Mouse (Mus musculus): ENCODE data around the gene Mmp3. TPM values are rescaled to one million over a fixed set of nuclear protein-coding genes. Genes with fewer than 3 reads are reported as not detected.
"Not testable (repeated sequence)": the region's sequence is repeated elsewhere in the genome, so short reads cannot be mapped to it uniquely, and the experiment has no call there.

Gene Mmp3
- not detected in 2 replicates for polyA plus RNA-seq (2012; rRNA removed)

DNA sequence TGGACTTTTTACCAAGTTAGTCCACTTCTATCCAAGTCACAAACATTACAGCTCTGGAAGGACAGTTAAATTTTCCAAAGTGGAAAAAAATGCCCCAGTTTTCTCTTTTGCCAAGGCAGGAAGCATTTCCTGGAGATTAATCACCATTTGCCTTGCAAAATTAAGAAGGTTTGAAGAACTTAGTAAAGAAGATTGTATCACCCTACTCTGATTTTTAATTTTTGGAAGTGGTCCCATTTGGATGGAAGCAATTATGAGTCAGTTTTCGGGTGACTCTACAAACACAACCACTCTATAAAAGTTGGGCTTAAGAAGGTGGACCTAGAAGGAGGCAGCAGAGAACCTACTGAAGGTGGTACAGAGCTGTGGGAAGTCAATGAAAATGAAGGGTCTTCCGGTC lies at the start of gene Mmp3:
Gene Mmp3, plus strand, starts transcription at position 301 of the 400 bp plus-strand sequence.
- Histone ChIP-seq H3K36me3 (ENCODE audit: control insufficient read depth, insufficient read depth, low read length) (no peaks in the 10 kb centered on the region), H3K27ac (ENCODE audit: control insufficient read depth, insufficient read depth, low read depth, low read length) (no peak within 1 kb of the TSS), H3K27me3 (ENCODE audit: control insufficient read depth, insufficient read depth, low read length) (no peaks in the 10 kb centered on the region), H3K4me1 (ENCODE audit: control insufficient read depth, insufficient read depth, low read length) (no peaks in the 10 kb centered on the region), H3K4me3 (ENCODE audit: control insufficient read depth, low read depth, low read length) (no peak within 1 kb of the TSS)
- no peak for TF ChIP-seq POLR2A (IDR thresholded peaks at IDR 0.05; ENCODE audit: control insufficient read depth, low read depth, low read length)
- TF ChIP-seq CTCF (IDR thresholded peaks at IDR 0.05; ENCODE audit: control insufficient read depth, insufficient read depth, insufficient replicate concordance, low read depth, low read length) = no peak

- H3K27me3 ChIP-seq (ENCODE audit: control insufficient read depth, insufficient read depth, low read length); H3K36me3 ChIP-seq (ENCODE audit: control insufficient read depth, insufficient read depth, low read length); H3K4me3 ChIP-seq (ENCODE audit: control insufficient read depth, low read depth, low read length); H3K4me1 ChIP-seq (ENCODE audit: control insufficient read depth, insufficient read depth, low read length); H3K27ac ChIP-seq (ENCODE audit: control insufficient read depth, insufficient read depth, low read depth, low read length): not testable (repeated sequence)
These were observed 49.1 kb upstream of the Mmp3 start for GRCm38 (mm10) chr9:7396556-7396955.

- Histone ChIP-seq H3K27ac (ENCODE audit: control insufficient read depth, insufficient read depth, low read depth, low read length) (no peak overlapping the region), H3K4me3 (ENCODE audit: control insufficient read depth, low read depth, low read length) (no peak overlapping the region), H3K27me3 (ENCODE audit: control insufficient read depth, insufficient read depth, low read length) (no peaks in the 10 kb centered on the region), H3K36me3 (ENCODE audit: control insufficient read depth, insufficient read depth, low read length) (no peaks in the 10 kb centered on the region), H3K4me1 (ENCODE audit: control insufficient read depth, insufficient read depth, low read length) (no peaks in the 10 kb centered on the region)
- TF ChIP-seq CTCF (IDR thresholded peaks at IDR 0.05; ENCODE audit: control insufficient read depth, insufficient read depth, insufficient replicate concordance, low read depth, low read length) (no peak), POLR2A (IDR thresholded peaks at IDR 0.05; ENCODE audit: control insufficient read depth, low read depth, low read length) (no peak)
These were observed 7.7 kb downstream of the Mmp3 start for GRCm38 (mm10) chr9:7453302-7453701.

DNA sequence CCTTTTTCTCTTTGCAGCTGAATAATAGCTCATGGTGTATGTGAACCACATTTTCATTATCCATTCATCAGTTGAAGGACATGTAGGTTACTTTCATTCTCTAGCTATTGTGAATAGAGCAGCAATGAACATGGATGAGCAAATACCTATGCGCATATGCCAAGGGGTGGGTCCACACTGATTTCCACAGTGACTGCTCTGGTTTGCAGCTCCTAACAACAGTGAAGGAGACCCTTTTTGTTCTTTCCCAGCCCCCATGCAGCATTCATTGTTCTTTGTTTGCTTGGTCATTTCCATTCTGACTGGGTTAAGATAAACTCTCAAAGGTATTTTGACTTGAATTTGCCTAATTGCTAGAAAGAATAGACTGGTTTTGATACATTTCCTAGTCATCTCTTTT lies 24.6 kb downstream of the Mmp3 start:
- no peak overlapping the region for H3K4me3 ChIP-seq (ENCODE audit: control insufficient read depth, low read depth, low read length)
- TF ChIP-seq POLR2A (IDR thresholded peaks at IDR 0.05; ENCODE audit: control insufficient read depth, low read depth, low read length) (no peak), CTCF (IDR thresholded peaks at IDR 0.05; ENCODE audit: control insufficient read depth, insufficient read depth, insufficient replicate concordance, low read depth, low read length) (no peak)
- no peak overlapping the region for H3K27ac ChIP-seq (ENCODE audit: control insufficient read depth, insufficient read depth, low read depth, low read length)
- H3K36me3 ChIP-seq (ENCODE audit: control insufficient read depth, insufficient read depth, low read length) = no peaks in the 10 kb centered on the region
- H3K4me1 ChIP-seq (ENCODE audit: control insufficient read depth, insufficient read depth, low read length) = no peaks in the 10 kb centered on the region
- no peaks in the 10 kb centered on the region for H3K27me3 ChIP-seq (ENCODE audit: control insufficient read depth, insufficient read depth, low read length)

DNA sequence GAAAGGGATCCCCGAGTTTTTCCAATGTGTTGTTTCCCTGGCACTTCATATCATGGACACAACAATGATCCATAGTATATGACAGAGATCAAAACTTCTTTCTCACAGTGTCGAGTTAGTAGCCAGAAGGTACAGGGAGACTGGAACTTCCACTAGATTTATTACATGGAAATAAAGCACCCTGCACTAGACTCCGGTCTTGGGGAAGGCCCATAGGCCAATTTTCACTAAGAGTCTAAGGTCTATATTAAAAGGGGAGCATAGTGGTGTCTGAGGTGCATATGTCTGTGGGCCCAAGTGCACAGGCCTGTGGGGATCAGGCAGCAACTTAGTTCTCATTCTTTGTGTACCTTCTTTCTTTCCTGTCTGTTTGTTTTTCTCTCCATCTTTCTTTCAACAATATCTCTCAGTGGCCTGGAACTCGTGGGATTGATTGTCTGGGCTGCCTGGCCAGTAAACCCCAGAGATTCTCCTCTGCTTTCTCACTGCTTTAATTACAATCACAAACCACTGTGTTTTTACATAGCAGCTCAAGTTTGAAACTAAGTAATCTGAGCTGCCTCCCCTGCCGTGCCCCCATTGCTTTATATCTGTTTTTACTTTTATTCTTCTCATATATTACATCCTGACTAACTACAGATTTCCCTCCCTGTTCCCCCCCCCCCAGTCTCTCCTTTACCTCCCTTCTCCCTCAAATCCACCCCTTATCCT lies 38.2 kb downstream of the Mmp3 start:
- Histone ChIP-seq H3K27ac (ENCODE audit: control insufficient read depth, insufficient read depth, low read depth, low read length) (no peak overlapping the region), H3K4me3 (ENCODE audit: control insufficient read depth, low read depth, low read length) (no peak overlapping the region), H3K36me3 (ENCODE audit: control insufficient read depth, insufficient read depth, low read length) (no peaks in the 10 kb centered on the region), H3K27me3 (ENCODE audit: control insufficient read depth, insufficient read depth, low read length) (no peaks in the 10 kb centered on the region), H3K4me1 (ENCODE audit: control insufficient read depth, insufficient read depth, low read length) (no peaks in the 10 kb centered on the region)
- TF ChIP-seq CTCF (IDR thresholded peaks at IDR 0.05; ENCODE audit: control insufficient read depth, insufficient read depth, insufficient replicate concordance, low read depth, low read length) (no peak), POLR2A (IDR thresholded peaks at IDR 0.05; ENCODE audit: control insufficient read depth, low read depth, low read length) (no peak)

GRCm38 (mm10) chr9:7501138-7501537 lies 55.5 kb downstream of the Mmp3 start:
- no peaks in the 10 kb centered on the region for H3K36me3 ChIP-seq (ENCODE audit: control insufficient read depth, insufficient read depth, low read length)
- H3K27ac ChIP-seq (ENCODE audit: control insufficient read depth, insufficient read depth, low read depth, low read length) = no peak overlapping the region
- no peak overlapping the region for H3K4me3 ChIP-seq (ENCODE audit: control insufficient read depth, low read depth, low read length)
- no peaks in the 10 kb centered on the region for H3K27me3 ChIP-seq (ENCODE audit: control insufficient read depth, insufficient read depth, low read length)
- TF ChIP-seq POLR2A (IDR thresholded peaks at IDR 0.05; ENCODE audit: control insufficient read depth, low read depth, low read length) (no peak), CTCF (IDR thresholded peaks at IDR 0.05; ENCODE audit: control insufficient read depth, insufficient read depth, insufficient replicate concordance, low read depth, low read length) (no peak)
- H3K4me1 ChIP-seq (ENCODE audit: control insufficient read depth, insufficient read depth, low read length) = no peaks in the 10 kb centered on the region

DNA sequence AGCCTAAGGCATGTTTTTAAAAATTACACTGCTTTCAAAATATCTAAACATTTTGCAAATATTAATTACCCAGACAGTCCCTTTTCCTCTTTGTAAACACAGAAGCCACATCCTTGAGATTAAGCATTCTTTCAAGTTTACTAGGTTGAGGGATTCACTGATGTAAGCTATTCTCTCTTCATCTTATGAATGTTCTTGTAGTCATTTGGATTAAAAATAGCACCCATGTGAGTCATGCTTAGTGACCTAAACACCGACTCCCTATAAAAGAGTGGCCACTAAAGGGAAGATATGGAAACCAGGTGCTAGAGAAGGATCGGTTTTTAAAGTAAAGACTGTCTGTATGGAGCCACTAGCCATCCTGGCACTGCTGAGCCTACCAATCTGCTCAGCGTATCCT lies 56.4 kb downstream of the Mmp3 start, which contains the start of gene Mmp10:
Gene Mmp10, plus strand, starts transcription at position 302 of the 400 bp plus-strand sequence.
- H3K27me3 ChIP-seq (ENCODE audit: control insufficient read depth, insufficient read depth, low read length) = no peaks in the 10 kb centered on the region
- H3K4me1 ChIP-seq (ENCODE audit: control insufficient read depth, insufficient read depth, low read length) = no peaks in the 10 kb centered on the region
- no peaks in the 10 kb centered on the region for H3K36me3 ChIP-seq (ENCODE audit: control insufficient read depth, insufficient read depth, low read length)
- no peak within 1 kb of the TSS for H3K27ac ChIP-seq (ENCODE audit: control insufficient read depth, insufficient read depth, low read depth, low read length)
- H3K4me3 ChIP-seq (ENCODE audit: control insufficient read depth, low read depth, low read length) = no peak within 1 kb of the TSS
- no peak for TF ChIP-seq CTCF (IDR thresholded peaks at IDR 0.05; ENCODE audit: control insufficient read depth, insufficient read depth, insufficient replicate concordance, low read depth, low read length)
- no peak for TF ChIP-seq POLR2A (IDR thresholded peaks at IDR 0.05; ENCODE audit: control insufficient read depth, low read depth, low read length)

Other genes with a start within 250 kb of the Mmp3 start
- gene Mmp13, start 173.3 kb upstream of the Mmp3 start, polyA plus RNA-seq (2012; rRNA removed) = not detected in 2 replicates
- not detected in 2 replicates for gene Mmp12, start 101.4 kb upstream of the Mmp3 start, polyA plus RNA-seq (2012; rRNA removed)
- not detected in 2 replicates for gene Mmp1b, start 57.8 kb upstream of the Mmp3 start, polyA plus RNA-seq (2012; rRNA removed)
- gene Mmp10, start 56.5 kb downstream of the Mmp3 start, polyA plus RNA-seq (2012; rRNA removed) = not detected in 2 replicates
- not detected in 2 replicates for gene Mmp8, start 112.6 kb downstream of the Mmp3 start, polyA plus RNA-seq (2012; rRNA removed)
- not detected in 2 replicates for gene Mmp27, start 125.6 kb downstream of the Mmp3 start, polyA plus RNA-seq (2012; rRNA removed)
- gene Mmp20, start 182.4 kb downstream of the Mmp3 start, polyA plus RNA-seq (2012; rRNA removed) = 0.02 TPM in 1 of 2 replicates, not detected in the other
- gene Mmp7, start 246.3 kb downstream of the Mmp3 start, polyA plus RNA-seq (2012; rRNA removed) = 3.0 TPM in 1 of 2 replicates, not detected in the other